Mouse (Mus musculus) liver, postnatal 0 days (tissue): ENCODE results near the gene Prox1. TPM values are rescaled to one million over a fixed set of nuclear protein-coding genes. Genes with fewer than 3 reads are reported as not detected.

ENCODE experiments used
- ATAC-seq: fragments of 200-750 bp; cut with Nextera tagmentation; 2 replicates; pipeline ENCODE4 v1.8.0; 2017; ENCODE audit warnings: mild to moderate bottlenecking, moderate library complexity
- DNase-seq: peaks from one replicate; pipeline ENCODE4 v3.0.0-alpha.2; 2016
- H3K27ac ChIP-seq: fragments of 300-500 bp; sonication (generic); 2 replicates; pipeline ENCODE4 v1.5.1; 2014; ENCODE audit warnings: antibody characterized with exemption, moderate library complexity, mild to moderate bottlenecking, low read depth
- H3K27me3 ChIP-seq: fragments of 300-500 bp; sonication (generic); 2 replicates; pipeline ENCODE4 v1.6.1; 2014; ENCODE audit warnings: low read length, control low read depth, mixed read lengths; ENCODE audit not compliant: insufficient read depth
- H3K36me3 ChIP-seq: fragments of 300-500 bp; sonication (generic); replicated peaks from 2 replicates; pipeline ENCODE4 v1.6.1; 2014; ENCODE audit warnings: mild to moderate bottlenecking, control low read depth, low read length, moderate library complexity, mixed read lengths; ENCODE audit not compliant: insufficient read depth
- H3K4me1 ChIP-seq: fragments of 300-500 bp; sonication (generic); 2 replicates; pipeline ENCODE4 v1.6.1; 2014; ENCODE audit warnings: antibody characterized with exemption, mild to moderate bottlenecking, control low read depth; ENCODE audit not compliant: insufficient read depth
- H3K4me2 ChIP-seq: fragments of 300-500 bp; sonication (generic); 2 replicates; pipeline ENCODE4 v1.6.1; 2014; ENCODE audit warnings: low read depth, mild to moderate bottlenecking, low read length, moderate library complexity, mixed read lengths
- H3K4me3 ChIP-seq: fragments of 300-500 bp; sonication (generic); 2 replicates; pipeline ENCODE4 v1.5.1; 2014; ENCODE audit warnings: low read depth, low read length
- H3K9ac ChIP-seq: fragments of 300-500 bp; sonication (generic); replicated peaks from 2 replicates; pipeline ENCODE4 v1.6.1; 2014; ENCODE audit warnings: mild to moderate bottlenecking, moderate library complexity
- H3K9me3 ChIP-seq: fragments of 300-500 bp; sonication (generic); 2 replicates; pipeline ENCODE4 v1.6.1; 2016; ENCODE audit warnings: mild to moderate bottlenecking, control low read depth, low read length, mixed read lengths
- CTCF ChIP-seq: sonication (generic); IDR thresholded peaks from 2 replicates; pipeline ENCODE4 v1.5.1; 2016; ENCODE audit warnings: antibody characterized with exemption, low read depth
- EP300 ChIP-seq: IDR thresholded peaks from 2 replicates; pipeline ENCODE4 v1.6.1; 2016; ENCODE audit warnings: antibody characterized with exemption, low read depth, mild to moderate bottlenecking
- WGBS: fragments of 180-500 bp; shearing (Covaris S2); extraction: QIAGEN DNeasy Blood & Tissue Kit; methylation state at CpG from one replicate; pipeline ENCODE4 v1.1.7; 2014; ENCODE audit not compliant: insufficient replicate concordance; 5-methylcytosine and 5-hydroxymethylcytosine counted together
- polyA plus RNA-seq: library from polyadenylated mRNA; unstranded; fragments of >200 nt; fragmentation: Nextera tagmentation; extraction: Ambion mirVana; gene quantifications from 2 replicates; pipeline ENCODE4 v1.2.1, GENCODE M21; 2015

Prox1 gene
- polyA plus RNA-seq, 1 experiment from 2014 or later = 11.8 TPM

GRCm38 (mm10) chr1:190204378-190205070, 34.0 kb upstream of the Prox1 start:
- peak; percentile 39 for DNase-seq
- H3K4me3 ChIP-seq = no peak overlapping the region
- TF ChIP-seq CTCF = no peak
- peak; percentile 85 for TF ChIP-seq EP300
- no peaks in the 10 kb centered on the region for H3K36me3 ChIP-seq
- no peaks in the 10 kb centered on the region for H3K4me1 ChIP-seq
- H3K27ac ChIP-seq = peak overlapping the region; percentile 72
- H3K9ac ChIP-seq = no peak overlapping the region
- ATAC-seq = peak; percentile 93
- H3K9me3 ChIP-seq = no peaks in the 10 kb centered on the region
- H3K4me2 ChIP-seq = no peak overlapping the region
- WGBS = 49% methylated on average over 10 of the region's 10 CpGs
- no peaks in the 10 kb centered on the region for H3K27me3 ChIP-seq

GRCm38 (mm10) chr1:190201696-190202095, 31.2 kb upstream of the Prox1 start:
- H3K4me2 ChIP-seq = no peak overlapping the region
- DNase-seq (no peak), ATAC-seq (no peak)
- H3K36me3 ChIP-seq = no peaks in the 10 kb centered on the region
- no peak overlapping the region for H3K27ac ChIP-seq
- no peak overlapping the region for H3K4me3 ChIP-seq
- H3K9me3 ChIP-seq = no peaks in the 10 kb centered on the region
- TF ChIP-seq EP300 (no peak), CTCF (no peak)
- WGBS = 51% methylated on average over 6 of the region's 6 CpGs
- no peaks in the 10 kb centered on the region for H3K27me3 ChIP-seq
- no peak overlapping the region for H3K9ac ChIP-seq
- no peaks in the 10 kb centered on the region for H3K4me1 ChIP-seq

- H3K27ac ChIP-seq = no peak overlapping the region
- no peaks in the 10 kb centered on the region for H3K27me3 ChIP-seq
- H3K4me2 ChIP-seq = no peak overlapping the region
- WGBS = 81% methylated on average over 4 of the region's 4 CpGs
- no peak overlapping the region for H3K9ac ChIP-seq
- no peaks in the 10 kb centered on the region for H3K4me1 ChIP-seq
- H3K4me3 ChIP-seq = no peak overlapping the region
- no peaks in the 10 kb centered on the region for H3K9me3 ChIP-seq
- TF ChIP-seq EP300 = no peak
- DNase-seq = no peak
- no peaks in the 10 kb centered on the region for H3K36me3 ChIP-seq
- no peak for ATAC-seq
Measured at GRCm38 (mm10) chr1:190200996-190201395, 30.5 kb upstream of the Prox1 start.

DNA sequence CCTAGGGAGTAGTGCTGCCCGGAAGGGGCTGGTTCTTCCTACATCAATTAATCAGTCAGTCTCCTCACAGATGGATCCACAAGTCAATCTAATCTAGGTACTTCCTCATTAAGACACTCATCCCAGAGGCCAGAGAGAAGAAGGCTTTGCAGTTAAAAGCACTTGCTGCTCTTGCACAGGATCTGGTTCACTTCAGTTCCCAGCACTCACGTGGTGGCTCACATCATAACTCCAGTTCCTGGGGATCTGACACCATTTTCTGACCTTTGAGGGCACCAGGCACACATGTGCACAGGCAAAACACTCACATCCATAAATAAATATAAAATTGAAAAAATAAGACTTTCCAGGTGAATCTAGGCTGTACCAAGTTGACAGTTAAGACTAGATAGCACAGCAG, 27.7 kb upstream of the Prox1 start:
- Histone ChIP-seq H3K36me3 (no peaks in the 10 kb centered on the region), H3K9me3 (no peaks in the 10 kb centered on the region), H3K4me1 (no peaks in the 10 kb centered on the region), H3K4me2 (no peak overlapping the region), H3K27me3 (no peaks in the 10 kb centered on the region), H3K9ac (no peak overlapping the region), H3K27ac (no peak overlapping the region), H3K4me3 (no peak overlapping the region)
- TF ChIP-seq CTCF (no peak), EP300 (no peak)
- ATAC-seq = no peak
- WGBS = 69% methylated on average over 2 of the region's 2 CpGs
- DNase-seq = no peak

GRCm38 (mm10) chr1:190192011-190192410, 21.5 kb upstream of the Prox1 start:
- TF ChIP-seq EP300 (no peak), CTCF (no peak)
- no peaks in the 10 kb centered on the region for H3K4me1 ChIP-seq
- no peak overlapping the region for H3K27ac ChIP-seq
- 85% methylated on average over 13 of the region's 13 CpGs for WGBS
- no peak overlapping the region for H3K4me2 ChIP-seq
- H3K27me3 ChIP-seq = no peaks in the 10 kb centered on the region
- ATAC-seq (no peak), DNase-seq (no peak)
- H3K9me3 ChIP-seq = no peaks in the 10 kb centered on the region
- H3K4me3 ChIP-seq = no peak overlapping the region
- no peaks in the 10 kb centered on the region for H3K36me3 ChIP-seq
- no peak overlapping the region for H3K9ac ChIP-seq

DNA sequence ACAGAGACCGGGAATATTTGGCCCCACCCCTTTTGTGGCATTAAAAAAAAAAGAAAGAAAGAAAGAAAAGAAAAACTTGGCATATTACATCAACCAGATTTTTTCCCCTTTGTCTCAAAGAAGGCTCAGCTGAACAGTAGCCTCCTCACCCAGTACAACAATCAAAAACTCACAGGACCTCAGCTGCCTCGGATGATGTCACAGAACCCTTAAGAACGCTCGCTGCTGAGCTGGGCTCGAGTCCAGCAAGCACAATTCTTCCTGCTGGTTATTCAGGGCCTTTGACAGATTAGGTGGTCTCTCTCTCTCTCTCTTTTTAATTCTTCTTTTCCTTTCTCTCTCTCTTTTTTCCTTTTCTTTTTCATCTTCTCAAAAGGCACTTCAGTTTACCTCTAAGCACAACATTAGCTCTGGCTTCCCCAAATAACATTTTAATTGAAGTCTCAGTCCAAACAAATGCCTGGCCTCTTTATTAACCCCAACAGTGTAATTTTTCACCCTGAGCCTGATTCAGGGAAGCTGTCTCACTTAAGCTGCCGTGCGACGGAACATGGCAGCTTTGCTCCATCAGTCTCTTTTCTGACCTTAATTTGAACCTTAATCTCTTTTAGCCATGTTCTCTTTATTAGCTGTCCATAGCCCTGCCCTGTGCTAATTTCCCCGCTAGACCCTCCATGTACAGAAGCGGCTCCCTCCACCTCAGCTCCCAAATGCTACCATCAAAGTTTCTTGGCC, 19.9 kb upstream of the Prox1 start:
- no peak for TF ChIP-seq EP300
- TF ChIP-seq CTCF = no peak
- H3K9ac ChIP-seq = no peak overlapping the region
- H3K27me3 ChIP-seq = no peaks in the 10 kb centered on the region
- H3K36me3 ChIP-seq = no peaks in the 10 kb centered on the region
- no peak overlapping the region for H3K4me2 ChIP-seq
- no peak overlapping the region for H3K27ac ChIP-seq
- no peaks in the 10 kb centered on the region for H3K4me1 ChIP-seq
- DNase-seq (no peak), ATAC-seq (no peak)
- WGBS = 70% methylated on average over 10 of the region's 10 CpGs
- H3K4me3 ChIP-seq = no peak overlapping the region
- no peaks in the 10 kb centered on the region for H3K9me3 ChIP-seq
